25 mouse cellular contexts compared by ENCODE assay signal in genomic region chr11:11556186-11556585, GRCm38 (mm10).
DNase-seq lines count a peak whose midpoint lies in the region; ATAC-seq and TF ChIP-seq lines count a peak whose summit lies in the region.
"Had no signal": no experiment of that assay in that cellular context is flagged by ENCODE, and none has a peak within 500 bp of the region (broad histone marks: within the 10 kb centered on the region; RNA-seq: fewer than 3 reads in every experiment).

No protein-coding gene starts in this region.

- H3K27ac ChIP-seq in thymus, adult 2 months (ENCODE audit: control insufficient read depth, insufficient read depth, low read length) = peak overlapping the region; percentile 91
- no peak overlapping the region for H3K27ac ChIP-seq in intestine, postnatal 0 days (ENCODE audit: low read depth, low read length)
- H3K27ac ChIP-seq: embryonic facial prominence, embryonic 12.5 days; embryonic facial prominence, embryonic 15.5 days; gastrocnemius, adult 2 months; heart, embryonic 15.5 days; hindbrain, embryonic 12.5 days; hindbrain, embryonic 15.5 days had no signal

- H3K36me3 ChIP-seq in thymus, adult 2 months (ENCODE audit: control insufficient read depth, insufficient read depth, low read length) = no peaks in the 10 kb centered on the region
- no peaks in the 10 kb centered on the region for H3K36me3 ChIP-seq in intestine, postnatal 0 days (ENCODE audit: control insufficient read depth, insufficient read depth)
- H3K36me3 ChIP-seq: embryonic facial prominence, embryonic 12.5 days; embryonic facial prominence, embryonic 15.5 days; G1E; heart, embryonic 12.5 days; heart, embryonic 15.5 days; hindbrain, embryonic 12.5 days; hindbrain, embryonic 15.5 days had no signal

- peak; percentile 45 for DNase-seq in thymus, adult 2 months
- DNase-seq in thymus, postnatal 10 days (ENCODE audit: low spot score in 2 of 2) = no peak
- DNase-seq in naive thymus-derived CD4-positive, alpha-beta T cell, adult 2 months (ENCODE audit: low read depth) = peak; percentile 60
- peak; percentile 61 for DNase-seq in thymus, postnatal 25 days
- DNase-seq in gastrocnemius, postnatal 25 days = no peak
- DNase-seq in cerebellum, postnatal 25 days = no peak
- DNase-seq: adrenal gland, postnatal 10 days; adrenal gland, postnatal 36 days; cerebellum, adult 18-20 months; cerebellum, adult 9-10 months; cerebellum, postnatal 14 days; forebrain, postnatal 0 days; gastrocnemius, adult 2 months; gastrocnemius, postnatal 14 days; heart, postnatal 10 days had no signal

- H3K4me2 ChIP-seq in intestine, postnatal 0 days (replicated peaks; ENCODE audit: low read depth) = no peak overlapping the region
- H3K4me2 ChIP-seq: embryonic facial prominence, embryonic 12.5 days; embryonic facial prominence, embryonic 15.5 days; heart, embryonic 12.5 days; heart, embryonic 15.5 days; hindbrain, embryonic 12.5 days; hindbrain, embryonic 15.5 days had no signal

- TF ChIP-seq CTCF in thymus, adult 2 months (IDR thresholded peaks at IDR 0.05; ENCODE audit: borderline replicate concordance, control insufficient read depth, extremely low read depth, insufficient read depth, low read length, poor library complexity) = no peak
- TF ChIP-seq CTCF in intestine, postnatal 0 days (IDR thresholded peaks at IDR 0.05; ENCODE audit: low read depth) = no peak

- no peak overlapping the region for H3K9ac ChIP-seq in intestine, postnatal 0 days (ENCODE audit: low read depth, low read length)
- H3K9ac ChIP-seq: embryonic facial prominence, embryonic 12.5 days; embryonic facial prominence, embryonic 15.5 days; forebrain, postnatal 0 days; heart, embryonic 12.5 days; heart, embryonic 15.5 days; hindbrain, embryonic 12.5 days; hindbrain, embryonic 15.5 days had no signal

- WGBS in thymus, adult 2 months = 15% methylated on average over 1 of the region's 1 CpGs
- 84% methylated on average over 1 of the region's 1 CpGs for WGBS in intestine, postnatal 0 days

- TF ChIP-seq POLR2A in thymus, adult 2 months (IDR thresholded peaks at IDR 0.05; ENCODE audit: control insufficient read depth, extremely low read depth, insufficient read depth, low read length, poor library complexity) = no peak

- H3K9me3 ChIP-seq in intestine, postnatal 0 days (ENCODE audit: control insufficient read depth) = no peaks in the 10 kb centered on the region
- H3K9me3 ChIP-seq: embryonic facial prominence, embryonic 12.5 days; embryonic facial prominence, embryonic 15.5 days; G1E; heart, embryonic 12.5 days; heart, embryonic 15.5 days; hindbrain, embryonic 12.5 days; hindbrain, embryonic 15.5 days had no signal

- ATAC-seq in intestine, postnatal 0 days = no peak
- ATAC-seq: forebrain, embryonic 14.5 days; forebrain, postnatal 0 days; Patski had no signal

- no peaks in the 10 kb centered on the region for H3K27me3 ChIP-seq in thymus, adult 2 months (ENCODE audit: control insufficient read depth, insufficient read depth, low read length)
- no peaks in the 10 kb centered on the region for H3K27me3 ChIP-seq in intestine, postnatal 0 days (replicated peaks; ENCODE audit: control insufficient read depth, insufficient read depth, low read length)
- H3K27me3 ChIP-seq: embryonic facial prominence, embryonic 12.5 days; embryonic facial prominence, embryonic 15.5 days; heart, embryonic 12.5 days; heart, embryonic 15.5 days; hindbrain, embryonic 12.5 days; hindbrain, embryonic 15.5 days had no signal

- H3K4me1 ChIP-seq in thymus, adult 2 months (replicated peaks; ENCODE audit: control insufficient read depth, insufficient read depth, low read length) = peaks cover 50% of the 10 kb centered on the region
- no peaks in the 10 kb centered on the region for H3K4me1 ChIP-seq in intestine, postnatal 0 days (replicated peaks; ENCODE audit: control insufficient read depth, insufficient read depth, low read length)
- H3K4me1 ChIP-seq: embryonic facial prominence, embryonic 12.5 days; embryonic facial prominence, embryonic 15.5 days; heart, embryonic 12.5 days; heart, embryonic 15.5 days; hindbrain, embryonic 12.5 days; hindbrain, embryonic 15.5 days had no signal

- no peak overlapping the region for H3K4me3 ChIP-seq in thymus, adult 2 months (ENCODE audit: control insufficient read depth, insufficient read depth, low read length)
- no peak overlapping the region for H3K4me3 ChIP-seq in intestine, postnatal 0 days (ENCODE audit: low read depth, low read length)
- H3K4me3 ChIP-seq: embryonic facial prominence, embryonic 12.5 days; embryonic facial prominence, embryonic 15.5 days; gastrocnemius, adult 2 months; heart, embryonic 12.5 days; heart, embryonic 15.5 days; hindbrain, embryonic 12.5 days; hindbrain, embryonic 15.5 days had no signal

Comparison
In these comparisons a context has a peak if more than half of its experiments do, and no peak if none do; other contexts are left out.
1. DNase-seq: peak in thymus, adult 2 months (single experiment), naive thymus-derived CD4-positive, alpha-beta T cell, adult 2 months (single experiment) and thymus, postnatal 25 days (single experiment); none in thymus, postnatal 10 days (0 of 2), gastrocnemius, postnatal 25 days (single experiment) and cerebellum, postnatal 25 days (0 of 2).